Mouse (Mus musculus): ENCODE data around the gene Ccdc85c. TPM values are rescaled to one million over a fixed set of nuclear protein-coding genes. Genes with fewer than 3 reads are reported as not detected.

The Ccdc85c gene
- total RNA-seq, 2 experiments from 2014 or later = 7.3 to 8.4 TPM

- DNase-seq (ENCODE audit: low spot score in 2 of 2) = no peak
Measured at GRCm38 (mm10) chr12:108240953-108241588, 34.2 kb downstream of the Ccdc85c start.

GRCm38 (mm10) chr12:108240401-108240890 lies 34.8 kb downstream of the Ccdc85c start:
- DNase-seq (ENCODE audit: low spot score in 2 of 2) = no peak

- no peak for DNase-seq (ENCODE audit: low spot score in 2 of 2)
Measured at GRCm38 (mm10) chr12:108239441-108239840, 35.8 kb downstream of the Ccdc85c start.

GRCm38 (mm10) chr12:108238395-108239035 lies 36.7 kb downstream of the Ccdc85c start:
- DNase-seq (ENCODE audit: low spot score in 2 of 2) = no peak

GRCm38 (mm10) chr12:108237300-108238006 lies 37.8 kb downstream of the Ccdc85c start:
- no peak for DNase-seq (ENCODE audit: low spot score in 2 of 2)

- DNase-seq (ENCODE audit: low spot score in 2 of 2) = no peak
Measured at GRCm38 (mm10) chr12:108235976-108236555, 39.2 kb downstream of the Ccdc85c start.

- no peak for DNase-seq (ENCODE audit: low spot score in 2 of 2)
Measured at GRCm38 (mm10) chr12:108234832-108235602, 40.2 kb downstream of the Ccdc85c start.

- no peak for DNase-seq (ENCODE audit: low spot score in 2 of 2)
Measured at GRCm38 (mm10) chr12:108233736-108234135, 41.5 kb downstream of the Ccdc85c start.

GRCm38 (mm10) chr12:108231901-108232300 lies 43.3 kb downstream of the Ccdc85c start:
- DNase-seq (ENCODE audit: low spot score in 2 of 2) = no peak

- no peak for DNase-seq (ENCODE audit: low spot score in 2 of 2)
Measured at GRCm38 (mm10) chr12:108230821-108231794, 44.1 kb downstream of the Ccdc85c start.

GRCm38 (mm10) chr12:108230077-108230476 lies 45.1 kb downstream of the Ccdc85c start:
- no peak for DNase-seq (ENCODE audit: low spot score in 2 of 2)

GRCm38 (mm10) chr12:108227527-108227926 lies 47.7 kb downstream of the Ccdc85c start:
- no peak for DNase-seq (ENCODE audit: low spot score in 2 of 2)

- DNase-seq (ENCODE audit: low spot score in 2 of 2) = no peak
Measured at GRCm38 (mm10) chr12:108226941-108227340, 48.3 kb downstream of the Ccdc85c start.

- DNase-seq (ENCODE audit: low spot score in 2 of 2) = no peak
Measured at GRCm38 (mm10) chr12:108226216-108226615, 49.0 kb downstream of the Ccdc85c start.

GRCm38 (mm10) chr12:108225781-108226180 lies 49.4 kb downstream of the Ccdc85c start:
- DNase-seq (ENCODE audit: low spot score in 2 of 2) = no peak

- DNase-seq (ENCODE audit: low spot score in 2 of 2) = no peak
Measured at GRCm38 (mm10) chr12:108223357-108223756, 51.9 kb downstream of the Ccdc85c start.

- no peak for DNase-seq (ENCODE audit: low spot score in 2 of 2)
Measured at GRCm38 (mm10) chr12:108221712-108222111, 53.5 kb downstream of the Ccdc85c start.

- DNase-seq (ENCODE audit: low spot score in 2 of 2) = peak in 1 of 2 experiments; percentile 38
Measured at GRCm38 (mm10) chr12:108221206-108221605, 54.0 kb downstream of the Ccdc85c start.

- DNase-seq (ENCODE audit: low spot score in 2 of 2) = no peak
Measured at GRCm38 (mm10) chr12:108220621-108221020, 54.6 kb downstream of the Ccdc85c start.
